Mouse (Mus musculus) cortical plate, adult 2 months (tissue): ENCODE results near the gene Polr3b.

Source experiments
- CTCF ChIP-seq: fragments of 200-500 bp; IDR thresholded peaks from 2 replicates; pipeline ENCODE4 v1.5.1; 2011; ENCODE audit warnings: mild to moderate bottlenecking, control low read depth, low read length; ENCODE audit not compliant: insufficient read depth; ENCODE audit errors: extremely low read depth
- POLR2A ChIP-seq: fragments of 200-500 bp; IDR thresholded peaks from 2 replicates; pipeline ENCODE4 v1.6.1; 2011; ENCODE audit warnings: mild to moderate bottlenecking, low read length, control low read depth; ENCODE audit not compliant: insufficient read depth; ENCODE audit errors: extremely low read depth

GRCm38 (mm10) chr10:84757426-84758199, 135.5 kb downstream of the Polr3b start:
- TF ChIP-seq CTCF (no peak), POLR2A (no peak)
